In the genomic region with DNA sequence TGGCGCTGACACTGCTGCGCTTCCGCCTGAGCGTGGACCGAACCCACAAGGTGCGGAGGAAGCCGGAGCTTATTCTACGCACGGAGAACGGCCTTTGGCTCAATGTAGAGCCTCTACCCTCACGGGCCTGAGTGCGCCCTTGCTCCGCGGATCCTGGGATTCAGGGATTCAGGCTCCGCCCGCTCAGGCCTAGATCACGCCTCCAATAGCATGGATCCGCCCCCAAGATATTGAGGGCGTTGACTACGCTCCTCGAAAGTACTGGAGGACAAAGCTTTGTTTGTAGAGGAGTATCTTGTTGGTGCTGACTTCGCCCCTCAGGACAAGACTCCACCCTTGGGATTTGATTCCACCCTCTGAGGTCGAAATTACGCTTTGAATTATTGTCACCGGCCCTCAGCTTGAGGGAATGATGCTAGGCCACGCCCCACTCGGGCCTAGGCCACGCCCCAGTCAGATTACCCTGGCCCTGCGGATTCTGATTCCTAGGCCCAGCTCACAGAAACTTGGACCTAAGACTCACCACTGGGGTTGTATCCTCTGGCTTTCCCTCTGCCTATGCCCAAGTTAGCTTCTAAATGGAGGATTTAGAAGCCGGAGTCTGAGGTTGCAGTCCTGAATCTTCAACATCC, we compare ENCODE assay signal across 8 mouse cellular contexts. TPM values are rescaled to one million over a fixed set of nuclear protein-coding genes. Genes with fewer than 3 reads are reported as not detected.
A peak's percentile ranks its signal among the peaks of the same experiment; 100 is the strongest.
DNase-seq lines count a peak whose midpoint lies in the region; ATAC-seq and TF ChIP-seq lines count a peak whose summit lies in the region.

No protein-coding gene starts in this region.

- no peak for TF ChIP-seq CTCF in thymus, adult 2 months (IDR thresholded peaks at IDR 0.05; ENCODE audit: borderline replicate concordance, control insufficient read depth, extremely low read depth, insufficient read depth, low read length, poor library complexity)

- no peaks in the 10 kb centered on the region for H3K27me3 ChIP-seq in thymus, adult 2 months (ENCODE audit: control insufficient read depth, insufficient read depth, low read length)
- H3K27me3 ChIP-seq in forebrain, embryonic 11.5 days (ENCODE audit: control insufficient read depth, insufficient read depth, low read length): no peaks in the 10 kb centered on the region
- peaks cover 7% of the 10 kb centered on the region for H3K27me3 ChIP-seq in hindbrain, embryonic 11.5 days (ENCODE audit: control insufficient read depth, insufficient read depth, low read length)
- H3K27me3 ChIP-seq in limb, embryonic 13.5 days: peaks cover 20% of the 10 kb centered on the region
- H3K27me3 ChIP-seq in midbrain, embryonic 11.5 days (ENCODE audit: control insufficient read depth, insufficient read depth, low read length): peaks cover 2% of the 10 kb centered on the region; the same call in 1 of the 2 replicates

- H3K36me3 ChIP-seq in thymus, adult 2 months (ENCODE audit: control insufficient read depth, insufficient read depth, low read length): no peaks in the 10 kb centered on the region
- H3K36me3 ChIP-seq in forebrain, embryonic 11.5 days (ENCODE audit: control insufficient read depth, insufficient read depth, low read length): no peaks in the 10 kb centered on the region
- no peaks in the 10 kb centered on the region for H3K36me3 ChIP-seq in hindbrain, embryonic 11.5 days (ENCODE audit: control insufficient read depth, insufficient read depth, low read length)
- no peaks in the 10 kb centered on the region for H3K36me3 ChIP-seq in limb, embryonic 13.5 days
- no peaks in the 10 kb centered on the region for H3K36me3 ChIP-seq in midbrain, embryonic 11.5 days (ENCODE audit: control insufficient read depth, insufficient read depth, low read length)

- WGBS in thymus, adult 2 months: 29% methylated on average over 30 of the region's 30 CpGs
- whole genome bisulfite sequencing in forebrain, embryonic 11.5 days: 6% methylated on average over 30 of the region's 30 CpGs
- WGBS in hindbrain, embryonic 11.5 days: 6% methylated on average over 30 of the region's 30 CpGs
- 9% methylated on average over 30 of the region's 30 CpGs for WGBS in limb, embryonic 13.5 days
- 10% methylated on average over 30 of the region's 30 CpGs for WGBS in midbrain, embryonic 11.5 days

- H3K9me3 ChIP-seq in forebrain, embryonic 11.5 days (ENCODE audit: control insufficient read depth, low read length): no peaks in the 10 kb centered on the region
- no peaks in the 10 kb centered on the region for H3K9me3 ChIP-seq in hindbrain, embryonic 11.5 days (ENCODE audit: control insufficient read depth, low read length)
- H3K9me3 ChIP-seq in limb, embryonic 13.5 days: peaks cover 11% of the 10 kb centered on the region; the same call in 1 of the 2 replicates
- peaks cover 3% of the 10 kb centered on the region; the same call in 1 of the 2 replicates for H3K9me3 ChIP-seq in midbrain, embryonic 11.5 days (ENCODE audit: control insufficient read depth, low read length)

- no peak for DNase-seq in thymus, adult 2 months
- DNase-seq in thymus, postnatal 14 days: no peak
- peak; percentile 77 for DNase-seq in forebrain, embryonic 11.5 days (ENCODE audit: low spot score)
- DNase-seq in hindbrain, embryonic 11.5 days (ENCODE audit: low spot score): peak; percentile 70
- peak; percentile 94 for DNase-seq in midbrain, embryonic 11.5 days (ENCODE audit: low spot score, missing footprints)
- no peak for DNase-seq in MN1 (ENCODE audit: low spot score)
- DNase-seq in thymus, postnatal 0 days (ENCODE audit: low spot score): no peak

- peak overlapping the region; percentile 32 for H3K4me3 ChIP-seq in thymus, adult 2 months (ENCODE audit: control insufficient read depth, insufficient read depth, low read length)
- peak overlapping the region; percentile 30 for H3K4me3 ChIP-seq in forebrain, embryonic 11.5 days (ENCODE audit: low read depth, low read length)
- H3K4me3 ChIP-seq in hindbrain, embryonic 11.5 days (ENCODE audit: low read depth, low read length): peak overlapping the region; percentile 24
- H3K4me3 ChIP-seq in limb, embryonic 13.5 days: peak overlapping the region; percentile 33
- H3K4me3 ChIP-seq in midbrain, embryonic 11.5 days (ENCODE audit: low read depth, low read length): peak overlapping the region; percentile 28

- no peak for TF ChIP-seq POLR2A in thymus, adult 2 months (IDR thresholded peaks at IDR 0.05; ENCODE audit: control insufficient read depth, extremely low read depth, insufficient read depth, low read length, poor library complexity)

- no peaks in the 10 kb centered on the region; the same call in 1 of the 2 replicates for H3K4me1 ChIP-seq in thymus, adult 2 months (replicated peaks; ENCODE audit: control insufficient read depth, insufficient read depth, low read length)
- no peaks in the 10 kb centered on the region for H3K4me1 ChIP-seq in forebrain, embryonic 11.5 days (replicated peaks; ENCODE audit: control insufficient read depth, insufficient read depth, low read length)
- no peaks in the 10 kb centered on the region for H3K4me1 ChIP-seq in hindbrain, embryonic 11.5 days (replicated peaks; ENCODE audit: control insufficient read depth, insufficient read depth, low read length)
- H3K4me1 ChIP-seq in limb, embryonic 13.5 days: 0 out of 2 replicates have a peak, but pooled peaks cover 2% of the 10 kb centered on the region
- no peaks in the 10 kb centered on the region for H3K4me1 ChIP-seq in midbrain, embryonic 11.5 days (ENCODE audit: control insufficient read depth, insufficient read depth, low read length)

- peak overlapping the region; percentile 60 for H3K4me2 ChIP-seq in forebrain, embryonic 11.5 days (ENCODE audit: low read depth, low read length, severe bottlenecking)
- H3K4me2 ChIP-seq in hindbrain, embryonic 11.5 days (replicated peaks; ENCODE audit: low read depth, low read length): peak overlapping the region; percentile 39
- peak overlapping the region; percentile 58 for H3K4me2 ChIP-seq in limb, embryonic 13.5 days (replicated peaks)
- peak overlapping the region; percentile 48 for H3K4me2 ChIP-seq in midbrain, embryonic 11.5 days

- H3K27ac ChIP-seq in thymus, adult 2 months (ENCODE audit: control insufficient read depth, insufficient read depth, low read length): no peak overlapping the region
- H3K27ac ChIP-seq in forebrain, embryonic 11.5 days (ENCODE audit: low read depth, low read length): no peak overlapping the region
- H3K27ac ChIP-seq in hindbrain, embryonic 11.5 days (ENCODE audit: low read depth, low read length): no peak overlapping the region
- H3K27ac ChIP-seq in limb, embryonic 13.5 days: no peak overlapping the region
- no peak overlapping the region for H3K27ac ChIP-seq in midbrain, embryonic 11.5 days (ENCODE audit: low read depth, low read length)

- ATAC-seq in forebrain, embryonic 11.5 days (replicated peaks; ENCODE audit: low FRiP score): no peak; the same call in 1 of the 2 replicates
- peak; percentile 60; the same call in 1 of the 2 replicates for ATAC-seq in hindbrain, embryonic 11.5 days (ENCODE audit: low FRiP score)
- peak; percentile 77; the same call in 1 of the 2 replicates for ATAC-seq in limb, embryonic 13.5 days (ENCODE audit: low FRiP score, low read depth)
- peak; percentile 78 for ATAC-seq in midbrain, embryonic 11.5 days (ENCODE audit: low FRiP score)

- peak overlapping the region; percentile 46 for H3K9ac ChIP-seq in forebrain, embryonic 11.5 days (ENCODE audit: low read length)
- H3K9ac ChIP-seq in hindbrain, embryonic 11.5 days (ENCODE audit: low read depth, low read length): peak overlapping the region; percentile 15; the same call in 1 of the 2 replicates
- no peak overlapping the region; the same call in 1 of the 2 replicates for H3K9ac ChIP-seq in limb, embryonic 13.5 days
- H3K9ac ChIP-seq in midbrain, embryonic 11.5 days (ENCODE audit: low read length): peak overlapping the region; percentile 55

RNA-seq across cellular contexts. Expression of a gene that starts 13.4 kb away (rescaled TPM):
- polyA plus RNA-seq in thymus, adult 2 months (2012; rRNA removed): 4.8 and 4.9 TPM in 2 replicates
- polyA plus RNA-seq in forebrain, embryonic 11.5 days (2014; fragmentation: Nextera tagmentation; extraction: Ambion mirVana): 6.6 and 7.9 TPM in 2 replicates
- polyA plus RNA-seq in hindbrain, embryonic 11.5 days (2014; fragmentation: Nextera tagmentation; extraction: Ambion mirVana): 6.0 and 10.3 TPM in 2 replicates
- polyA plus RNA-seq in limb, embryonic 13.5 days (2015; fragmentation: Nextera tagmentation; extraction: Ambion mirVana): 16.3 and 17.7 TPM in 2 replicates
- polyA plus RNA-seq in midbrain, embryonic 11.5 days (2014; fragmentation: Nextera tagmentation; extraction: Ambion mirVana): 4.4 and 4.8 TPM in 2 replicates
- polyA plus RNA-seq in thymus, postnatal 0 days (2015; fragmentation: Nextera tagmentation; extraction: Ambion mirVana): 2.2 and 3.0 TPM in 2 replicates

RNA-seq across cellular contexts. Expression of a gene that starts 39.9 kb away (rescaled TPM):
- 1.1 and 2.0 TPM in 2 replicates for polyA plus RNA-seq in thymus, adult 2 months (2012; rRNA removed)
- polyA plus RNA-seq in forebrain, embryonic 11.5 days (2014; fragmentation: Nextera tagmentation; extraction: Ambion mirVana): 0.28 and 0.33 TPM in 2 replicates
- polyA plus RNA-seq in hindbrain, embryonic 11.5 days (2014; fragmentation: Nextera tagmentation; extraction: Ambion mirVana): 0.50 TPM in 1 of 2 replicates, not detected in the other
- 0.79 and 1.9 TPM in 2 replicates for polyA plus RNA-seq in limb, embryonic 13.5 days (2015; fragmentation: Nextera tagmentation; extraction: Ambion mirVana)
- polyA plus RNA-seq in midbrain, embryonic 11.5 days (2014; fragmentation: Nextera tagmentation; extraction: Ambion mirVana): 0.26 and 0.42 TPM in 2 replicates
- polyA plus RNA-seq in thymus, postnatal 0 days (2015; fragmentation: Nextera tagmentation; extraction: Ambion mirVana): 0.30 and 0.69 TPM in 2 replicates

RNA-seq across cellular contexts. Expression of a gene that starts 43.9 kb away (rescaled TPM):
- polyA plus RNA-seq in thymus, adult 2 months (2012; rRNA removed): 17.0 and 18.4 TPM in 2 replicates
- 13.4 and 13.5 TPM in 2 replicates for polyA plus RNA-seq in forebrain, embryonic 11.5 days (2014; fragmentation: Nextera tagmentation; extraction: Ambion mirVana)
- 11.4 TPM in 2 replicates for polyA plus RNA-seq in hindbrain, embryonic 11.5 days (2014; fragmentation: Nextera tagmentation; extraction: Ambion mirVana)
- 23.9 and 27.2 TPM in 2 replicates for polyA plus RNA-seq in limb, embryonic 13.5 days (2015; fragmentation: Nextera tagmentation; extraction: Ambion mirVana)
- 8.3 and 11.0 TPM in 2 replicates for polyA plus RNA-seq in midbrain, embryonic 11.5 days (2014; fragmentation: Nextera tagmentation; extraction: Ambion mirVana)
- 5.6 and 6.3 TPM in 2 replicates for polyA plus RNA-seq in thymus, postnatal 0 days (2015; fragmentation: Nextera tagmentation; extraction: Ambion mirVana)

Comparison
In these comparisons a context has a peak if more than half of its experiments do, and no peak if none do; other contexts are left out.
1. DNase-seq: peak in forebrain, embryonic 11.5 days (single experiment), hindbrain, embryonic 11.5 days (single experiment) and midbrain, embryonic 11.5 days (single experiment); none in thymus, adult 2 months (single experiment), thymus, postnatal 14 days (single experiment), MN1 (single experiment) and thymus, postnatal 0 days (single experiment).
2. Peak in every context shown above with its lines, with median percentiles within 50 percentile points of each other: H3K4me3 ChIP-seq and H3K4me2 ChIP-seq.